ENCODE assay signal across 24 mouse cellular contexts in the genomic region with DNA sequence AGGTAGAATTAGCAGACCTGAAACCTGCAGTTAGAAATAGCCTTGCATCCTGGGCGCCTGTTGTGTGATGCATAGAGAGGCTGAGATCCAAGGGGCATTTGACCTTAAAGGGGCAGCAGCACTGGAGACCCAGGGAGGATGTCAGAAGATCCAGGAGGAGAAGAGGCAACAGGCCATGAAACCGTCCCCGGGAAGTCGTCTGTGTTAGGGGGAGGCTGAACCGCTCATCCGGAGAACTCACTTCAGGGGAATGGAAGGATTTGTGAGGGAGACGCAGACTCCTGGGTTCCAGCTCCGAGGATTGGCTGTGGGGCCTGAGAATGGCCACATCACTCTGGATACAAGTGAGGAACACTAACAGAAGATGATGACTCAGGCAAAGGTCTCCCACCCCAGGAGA.
DNase-seq lines count a peak whose midpoint lies in the region; ATAC-seq and TF ChIP-seq lines count a peak whose summit lies in the region.
"Had no signal": no experiment of that assay in that cellular context is flagged by ENCODE, and none has a peak within 500 bp of the region (broad histone marks: within the 10 kb centered on the region; RNA-seq: fewer than 3 reads in every experiment).

No protein-coding gene starts in this region.

- TF ChIP-seq CTCF in gastrocnemius, adult 2 months (IDR thresholded peaks at IDR 0.05), result no peak

- 65% methylated on average over 8 of the region's 8 CpGs for WGBS in heart, embryonic 13.5 days
- WGBS in kidney, embryonic 15.5 days, result 40% methylated on average over 8 of the region's 8 CpGs

- H3K27me3 ChIP-seq in heart, embryonic 13.5 days (replicated peaks), result no peaks in the 10 kb centered on the region
- H3K27me3 ChIP-seq in kidney, embryonic 15.5 days, result no peaks in the 10 kb centered on the region
- H3K27me3 ChIP-seq: embryonic facial prominence, embryonic 13.5 days; forebrain, embryonic 12.5 days; hindbrain, embryonic 12.5 days; liver, embryonic 15.5 days; lung, embryonic 15.5 days; neural tube, embryonic 12.5 days had no signal

- no peaks in the 10 kb centered on the region; the same call in 1 of the 2 replicates for H3K36me3 ChIP-seq in heart, embryonic 13.5 days
- H3K36me3 ChIP-seq in kidney, embryonic 15.5 days, result 0 out of 2 replicates have a peak, but pooled peaks cover 3% of the 10 kb centered on the region
- H3K36me3 ChIP-seq: embryonic facial prominence, embryonic 13.5 days; forebrain, embryonic 12.5 days; hindbrain, embryonic 12.5 days; liver, embryonic 15.5 days; lung, embryonic 15.5 days; midbrain, embryonic 15.5 days; neural tube, embryonic 12.5 days had no signal

- H3K4me2 ChIP-seq in heart, embryonic 13.5 days, result no peak overlapping the region
- H3K4me2 ChIP-seq in kidney, embryonic 15.5 days, result peak overlapping the region; percentile 49
- H3K4me2 ChIP-seq: embryonic facial prominence, embryonic 13.5 days; forebrain, embryonic 12.5 days; liver, embryonic 15.5 days; lung, embryonic 15.5 days; midbrain, embryonic 15.5 days; neural tube, embryonic 12.5 days had no signal

- H3K4me3 ChIP-seq in gastrocnemius, adult 2 months, result no peak overlapping the region
- H3K4me3 ChIP-seq in heart, embryonic 13.5 days, result no peak overlapping the region
- H3K4me3 ChIP-seq in kidney, embryonic 15.5 days (replicated peaks), result no peak overlapping the region
- H3K4me3 ChIP-seq in brown adipose tissue, adult 24 weeks (ENCODE audit: insufficient read depth, low read depth, low read length), result 0 out of 2 replicates have a peak overlapping the region, but pooled peaks have one; percentile 3
- H3K4me3 ChIP-seq: embryonic facial prominence, embryonic 13.5 days; erythroblast, embryonic 14.5 days; forebrain, embryonic 12.5 days; hindbrain, embryonic 12.5 days; liver, embryonic 15.5 days; lung, embryonic 15.5 days; midbrain, embryonic 15.5 days; neural tube, embryonic 12.5 days had no signal

- peak overlapping the region; percentile 89 for H3K27ac ChIP-seq in gastrocnemius, adult 2 months
- 0 out of 2 replicates have a peak overlapping the region, but pooled peaks have one; percentile 96 for H3K27ac ChIP-seq in heart, embryonic 13.5 days (replicated peaks)
- H3K27ac ChIP-seq in kidney, embryonic 15.5 days, result peak overlapping the region; percentile 91
- peak overlapping the region; percentile 87 for H3K27ac ChIP-seq in brown adipose tissue, adult 24 weeks (replicated peaks; ENCODE audit: low read depth, low read length)
- H3K27ac ChIP-seq: embryonic facial prominence, embryonic 13.5 days; forebrain, embryonic 12.5 days; hindbrain, embryonic 12.5 days; liver, embryonic 15.5 days; macrophage; midbrain, embryonic 15.5 days; neural tube, embryonic 12.5 days; stomach, postnatal 0 days had no signal

- intact Hi-C loops in gastrocnemius, adult 2 months (cut with DNase I), result no loop called here
- intact Hi-C loops in heart, postnatal 10 days (cut with DNase I), result loop anchor here (5.0 kb wide), 1 partner anchor 60 kb away; the partner anchor contains the start of gene Tanc1

- no peak overlapping the region for H3K9ac ChIP-seq in heart, embryonic 13.5 days
- H3K9ac ChIP-seq in kidney, embryonic 15.5 days, result no peak overlapping the region
- H3K9ac ChIP-seq: embryonic facial prominence, embryonic 13.5 days; forebrain, embryonic 12.5 days; hindbrain, embryonic 12.5 days; liver, embryonic 15.5 days; lung, embryonic 15.5 days; midbrain, embryonic 15.5 days; neural tube, embryonic 12.5 days had no signal

- no peak for DNase-seq in gastrocnemius, adult 2 months
- no peak for DNase-seq in gastrocnemius, postnatal 10 days
- no peak for DNase-seq in heart, postnatal 10 days
- no peak for DNase-seq in kidney, adult 9 months
- DNase-seq: adrenal gland, adult 8-10 months; cerebellum, adult 18-20 months; cerebellum, postnatal 14 days; kidney, postnatal 25 days; right cerebral cortex, postnatal 14 days had no signal

- H3K4me1 ChIP-seq in heart, embryonic 13.5 days, result peaks cover 83% of the 10 kb centered on the region
- peaks cover 79% of the 10 kb centered on the region for H3K4me1 ChIP-seq in kidney, embryonic 15.5 days
- peaks cover 52% of the 10 kb centered on the region for H3K4me1 ChIP-seq in brown adipose tissue, adult 24 weeks (ENCODE audit: control insufficient read depth, insufficient read depth, insufficient read length, low read length)
- H3K4me1 ChIP-seq: midbrain, embryonic 15.5 days had no signal

- H3K9me3 ChIP-seq in heart, embryonic 13.5 days, result no peaks in the 10 kb centered on the region
- no peaks in the 10 kb centered on the region for H3K9me3 ChIP-seq in kidney, embryonic 15.5 days (replicated peaks)
- H3K9me3 ChIP-seq: embryonic facial prominence, embryonic 13.5 days; forebrain, embryonic 12.5 days; hindbrain, embryonic 12.5 days; liver, embryonic 15.5 days; lung, embryonic 15.5 days; midbrain, embryonic 15.5 days; neural tube, embryonic 12.5 days had no signal

- ATAC-seq in heart, embryonic 13.5 days (ENCODE audit: extremely low read depth, insufficient number of reproducible peaks, low FRiP score, low TSS enrichment), result no peak
- ATAC-seq in kidney, embryonic 15.5 days (replicated peaks; ENCODE audit: low FRiP score), result peak; percentile 24
- no peak for ATAC-seq in granulocyte monocyte progenitor cell, adult 5-6 weeks (replicated peaks; ENCODE audit: poor library complexity, severe bottlenecking)
- ATAC-seq: activated CD4-positive, CD25-positive, alpha-beta regulatory T cell, adult 4 months; midbrain, embryonic 15.5 days had no signal
